Mouse (Mus musculus) liver, embryonic 14.5 days (tissue): ENCODE measurements at regions not wholly inside any gene's neighbourhood (a gene's known extent, or its start where the extent isn't known, plus 50 kb on each side); places are given as distances from the start of the nearest gene placed in this dataset.

ENCODE experiments used
- CTCF ChIP-seq: IDR thresholded peaks from 2 replicates; pipeline ENCODE4 v1.5.1; 2016; ENCODE audit warnings: antibody characterized with exemption, low read depth, control low read depth
- EP300 ChIP-seq: IDR thresholded peaks from 2 replicates; pipeline ENCODE4 v1.6.1; 2016; ENCODE audit warnings: antibody characterized with exemption, low read depth

DNA sequence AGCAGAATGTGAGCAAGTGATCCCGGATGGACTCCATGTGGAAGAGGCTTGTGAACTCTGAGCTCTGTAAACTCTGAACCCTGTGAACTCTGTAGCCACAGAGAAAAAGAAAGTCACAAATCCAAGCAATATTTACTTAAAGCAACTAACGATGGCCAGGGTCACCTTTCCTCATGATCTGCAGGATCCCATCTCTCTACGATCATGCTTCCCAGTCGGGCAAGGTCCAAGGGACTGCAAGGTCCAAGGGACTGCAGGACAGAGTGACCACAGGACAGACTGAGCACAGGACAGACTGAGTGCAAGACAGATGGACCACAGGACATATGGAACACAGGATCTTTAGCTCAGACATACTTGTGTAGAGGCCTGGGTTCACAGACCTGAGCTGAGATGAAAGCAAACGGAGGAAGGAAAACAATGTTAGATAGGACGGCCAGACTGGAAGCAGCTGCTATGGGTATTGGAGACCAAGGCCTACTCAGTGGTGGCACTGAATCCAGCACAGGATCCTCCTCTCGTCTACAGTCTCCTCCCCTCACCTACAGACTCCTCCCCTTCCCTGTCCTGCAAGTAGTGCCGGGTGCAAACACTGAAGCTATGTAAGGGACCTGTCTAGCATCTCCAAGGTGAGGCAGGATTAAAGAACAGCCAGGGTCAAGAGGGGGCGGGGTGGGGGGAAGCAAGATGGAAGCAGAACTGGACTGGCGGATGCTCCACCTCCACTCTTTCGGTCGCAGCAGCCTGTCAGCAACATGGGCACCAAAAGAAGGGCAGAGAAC is 149.4 kb upstream of the Rhobtb1 start:
- TF ChIP-seq CTCF (no peak), EP300 (no peak)
